Mouse (Mus musculus): ENCODE measurements around the gene Vmn2r43. TPM values are rescaled to one million over a fixed set of nuclear protein-coding genes. Genes with fewer than 3 reads are reported as not detected.
"Not testable (repeated sequence)": the region's sequence is repeated elsewhere in the genome, so short reads cannot be mapped to it uniquely, and the experiment has no call there.

The Vmn2r43 gene
- total RNA-seq (2022) = not detected

GRCm38 (mm10) chr7:8260499-8260898 is at the start of gene Vmn2r43:
Vmn2r43 (minus strand) TSS chr7:8260599.
- not testable (repeated sequence) for DNase-seq (ENCODE audit: low spot score in 2 of 2)

- DNase-seq (ENCODE audit: low spot score in 2 of 2) = not testable (repeated sequence)
These were observed 60.2 kb downstream of the Vmn2r43 start, which contains the start of gene Vmn2r42 for GRCm38 (mm10) chr7:8200220-8200619. Vmn2r42 (minus strand) TSS chr7:8200320.

Other genes with a start within 250 kb of the Vmn2r43 start
- not detected for gene Vmn2r41, start 98.9 kb downstream of the Vmn2r43 start, total RNA-seq (2022)
- not detected for gene Vmn2r42, start 60.3 kb downstream of the Vmn2r43 start, total RNA-seq (2022)
- not detected for gene Vmn2r44, start 122.7 kb upstream of the Vmn2r43 start, total RNA-seq (2022)
- gene Vmn2r45, start 228.5 kb upstream of the Vmn2r43 start, total RNA-seq (2022) = not detected